Mouse (Mus musculus) bone marrow macrophage, adult 2 months (primary cell): Measurements from ENCODE around the gene Crat.

Source experiments
- CTCF ChIP-seq: IDR thresholded peaks from 2 replicates; pipeline ENCODE4 v1.5.1; 2012; ENCODE audit warnings: low read depth, mild to moderate bottlenecking, low read length, moderate library complexity
- POLR2A ChIP-seq: IDR thresholded peaks from 2 replicates; pipeline ENCODE4 v1.6.1; 2012; ENCODE audit warnings: mild to moderate bottlenecking, low read depth, low read length, borderline replicate concordance

GRCm38 (mm10) chr2:30389000-30389399 lies 26.6 kb downstream of the Crat start:
- TF ChIP-seq CTCF (no peak), POLR2A (no peak)
